Mouse (Mus musculus) G1E (cell line): Measurements from ENCODE around the gene Ttc21b.

ENCODE experiments used
- CTCF ChIP-seq: IDR thresholded peaks from 2 replicates; pipeline ENCODE4 v1.5.1; 2012; ENCODE audit warnings: low read depth, low read length, inconsistent platforms, mixed read lengths
- GATA1 ChIP-seq: IDR thresholded peaks from 2 replicates; pipeline ENCODE4 v1.6.1; 2012; ENCODE audit warnings: borderline replicate concordance, low read length, inconsistent platforms, mixed read lengths

DNA sequence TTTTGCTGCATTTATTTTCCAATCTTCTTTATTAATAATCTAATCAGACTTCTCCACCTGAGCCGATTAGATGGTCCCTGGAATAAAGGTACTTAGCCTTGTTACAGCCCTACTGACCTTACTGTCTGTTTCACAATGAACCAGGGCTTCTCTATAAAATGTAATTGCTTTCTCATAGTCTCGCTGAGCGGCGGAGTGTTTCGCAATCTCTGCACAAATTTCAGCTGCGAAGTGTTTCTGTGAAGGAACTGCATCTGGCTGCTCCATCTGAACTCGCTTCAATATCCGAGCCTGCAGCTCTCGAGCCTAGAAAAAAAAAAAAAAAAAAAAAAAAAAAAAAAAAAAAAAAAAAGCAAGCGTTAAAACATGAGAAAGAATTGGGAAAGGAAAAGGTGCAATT is 46.5 kb downstream of the Ttc21b start:
- no peak for TF ChIP-seq GATA1
- no peak for TF ChIP-seq CTCF
